Mouse (Mus musculus) lung, postnatal 14 days (tissue): ENCODE measurements at regions not wholly inside any gene's neighbourhood (a gene's known extent, or its start where the extent isn't known, plus 50 kb on each side); places are given as distances from the start of the nearest gene placed in this dataset.
"Not testable (repeated sequence)": the region's sequence is repeated elsewhere in the genome, so short reads cannot be mapped to it uniquely, and the experiment has no call there.

ENCODE experiments used
- DNase-seq: peaks from one replicate; pipeline ENCODE4 v3.0.0; 2021

GRCm38 (mm10) chrX:15322207-15322839 is 1111.4 kb downstream of the H2al1n start:
- DNase-seq: peak; percentile 0

- DNase-seq: no peak
Measured at GRCm38 (mm10) chrX:15322958-15323357, 1112.0 kb downstream of the H2al1n start.

DNA sequence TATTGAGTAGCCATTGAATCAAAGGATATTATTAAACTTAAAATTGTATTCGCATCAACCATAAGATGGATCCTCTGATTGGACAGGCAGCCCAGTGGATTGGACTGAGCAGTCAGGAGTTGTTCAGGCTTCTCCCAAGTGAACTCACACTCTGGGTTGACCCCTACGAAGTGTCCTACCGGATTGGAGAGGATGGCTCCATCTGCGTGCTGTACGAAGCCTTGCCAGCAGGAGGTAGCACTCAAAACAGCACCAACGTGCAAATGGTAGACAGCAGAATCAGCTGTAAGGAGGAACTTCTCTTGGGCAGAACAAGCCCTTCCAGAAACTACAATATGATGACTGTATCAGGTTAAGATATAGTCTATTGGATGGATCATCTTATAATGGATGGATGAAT is 1154.2 kb downstream of the H2al1n start:
- not testable (repeated sequence) for DNase-seq
